Mouse (Mus musculus) Muller cell, postnatal 12 days (primary cell): Measurements from ENCODE around the gene Vmn2r21.
"Not testable (repeated sequence)": the region's sequence is repeated elsewhere in the genome, so short reads cannot be mapped to it uniquely, and the experiment has no call there.

ENCODE experiments used
- DNase-seq: peaks from one replicate; pipeline ENCODE4 v3.0.0-alpha.2; 2015; ENCODE audit errors: inconsistent ontology term

The Vmn2r21 gene

DNA sequence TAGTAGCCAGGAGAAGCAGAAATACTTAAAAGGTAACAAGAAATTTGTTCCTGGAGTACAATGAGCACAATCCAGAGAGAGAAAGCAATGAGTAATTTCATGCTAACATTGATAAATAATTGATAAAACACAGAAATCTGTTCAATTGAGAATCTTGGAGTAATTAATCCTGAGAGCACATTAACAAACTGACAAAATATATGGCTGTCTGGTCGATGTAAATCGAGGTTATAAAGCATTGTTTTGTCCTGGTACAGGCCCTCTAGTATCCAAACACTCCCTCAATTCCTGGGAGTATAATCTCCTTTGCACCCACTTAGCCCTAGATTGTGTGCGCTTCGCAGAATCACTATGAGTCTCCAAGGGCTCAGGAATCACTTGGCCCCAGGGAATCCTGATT is at the start of gene Vmn2r21:
Gene Vmn2r21 (minus strand): TSS at position 101 of the 400 bp plus-strand sequence.
- DNase-seq, result not testable (repeated sequence)

- DNase-seq, result not testable (repeated sequence)
Measured at GRCm38 (mm10) chr6:123574698-123575097, 41.5 kb upstream of the Vmn2r21 start.

DNA sequence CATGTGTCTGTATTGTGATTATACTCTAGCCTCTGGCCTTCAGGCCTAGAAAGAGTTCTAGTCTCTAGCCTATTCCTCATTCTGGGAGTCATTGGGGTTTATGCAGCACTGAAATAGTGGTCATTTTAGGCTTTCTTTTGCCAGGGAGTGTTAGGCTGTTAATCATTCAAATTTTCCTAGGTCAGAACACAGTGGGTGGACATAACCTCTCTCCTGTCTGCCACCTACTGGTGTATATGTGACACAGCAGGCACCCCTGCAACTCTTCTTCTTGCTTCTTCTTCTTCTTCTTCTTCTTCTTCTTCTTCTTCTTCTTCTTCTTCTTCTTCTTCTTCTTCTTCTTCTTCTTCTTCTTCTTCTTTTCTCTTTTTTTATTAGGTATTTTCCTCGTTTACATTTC is 6.5 kb upstream of the Vmn2r21 start:
- not testable (repeated sequence) for DNase-seq

DNA sequence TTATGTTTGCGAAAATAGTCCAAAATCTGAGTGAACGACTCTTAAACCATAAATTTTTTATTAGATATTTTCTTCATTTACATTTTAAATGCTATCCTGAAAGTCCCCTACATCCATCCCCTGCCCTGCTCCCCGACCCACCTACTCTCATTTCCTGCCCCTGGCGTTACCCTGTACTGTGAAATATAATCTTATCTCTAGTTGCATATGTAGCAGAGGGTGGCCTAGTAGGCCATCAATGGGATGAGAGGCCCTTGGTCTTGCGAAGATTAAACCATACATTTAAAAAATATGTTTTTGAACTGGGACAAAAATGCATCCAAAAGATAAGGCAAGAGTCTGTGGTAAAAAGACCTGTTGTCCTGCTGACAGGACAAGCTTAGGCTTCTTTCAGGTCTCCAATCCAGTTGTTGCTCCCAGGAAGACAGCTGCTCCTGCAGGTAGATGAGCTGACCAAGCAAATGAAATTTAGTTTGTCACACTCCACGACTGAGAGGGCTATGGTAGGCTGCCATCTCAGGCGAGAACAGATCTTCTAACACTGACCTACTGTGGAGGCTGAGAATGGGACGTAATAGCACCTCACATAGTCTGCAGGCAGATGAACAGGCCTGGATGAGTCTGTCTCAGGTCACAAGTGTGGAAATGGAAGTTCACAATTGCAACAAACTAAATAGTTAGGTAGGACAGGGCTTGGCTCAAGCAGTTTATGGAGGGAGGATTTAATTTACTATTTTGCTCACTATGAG is 10.8 kb downstream of the Vmn2r21 start:
- DNase-seq, result not testable (repeated sequence)

DNA sequence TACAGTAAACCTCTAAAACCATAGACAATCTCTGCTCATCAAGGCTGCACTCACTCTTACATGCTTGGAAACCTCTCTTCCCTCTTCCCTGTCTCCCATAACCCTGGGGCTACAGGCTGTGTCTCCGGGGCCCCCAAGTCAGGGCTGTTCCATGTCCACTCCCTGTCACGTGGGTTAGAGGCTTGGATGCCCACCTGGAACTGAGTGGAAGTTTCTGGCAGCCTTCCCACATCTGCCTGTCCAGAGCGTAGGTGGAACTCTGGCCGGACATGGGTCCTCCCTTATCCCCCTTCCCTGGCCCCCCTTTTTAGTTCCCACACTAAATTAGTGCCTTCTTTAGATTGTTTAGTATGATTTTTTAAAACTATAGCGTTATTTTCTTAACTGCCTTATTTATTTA is 60.2 kb downstream of the Vmn2r21 start:
- DNase-seq, result not testable (repeated sequence)

GRCm38 (mm10) chr6:123472458-123472987 is 60.7 kb downstream of the Vmn2r21 start:
- DNase-seq, result not testable (repeated sequence)

DNA sequence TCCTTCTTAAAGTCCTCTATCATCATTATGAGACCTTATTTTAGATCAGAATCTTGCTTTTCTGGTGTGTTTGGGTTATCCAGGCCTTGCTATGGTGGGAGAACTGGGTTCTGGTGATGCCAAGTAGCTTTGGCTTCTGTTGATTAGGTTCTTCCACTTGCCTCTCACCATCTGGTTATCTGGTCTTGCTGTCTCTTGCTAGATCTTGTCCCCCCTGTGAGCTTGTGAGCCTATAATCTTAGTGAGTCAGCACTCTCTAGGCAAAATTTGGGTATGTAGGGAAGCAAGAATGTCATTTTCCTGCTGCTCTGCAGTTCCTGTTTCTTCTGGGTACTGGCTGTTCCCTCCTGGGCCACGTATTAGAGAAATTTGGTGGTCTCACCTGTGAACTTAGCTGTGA is 64.6 kb downstream of the Vmn2r21 start:
- DNase-seq, result not testable (repeated sequence)
